Comparison of ENCODE assay signal across 8 mouse cellular contexts in genomic region chr11:78887102-78887971, GRCm38 (mm10). TPM values are rescaled to one million over a fixed set of nuclear protein-coding genes. Genes with fewer than 3 reads are reported as not detected.
A peak's percentile ranks its signal among the peaks of the same experiment; 100 is the strongest.
DNase-seq lines count a peak whose midpoint lies in the region; ATAC-seq lines count a peak whose summit lies in the region.

No protein-coding gene starts in this region.

- peak overlapping the region; percentile 70 for H3K27ac ChIP-seq in hindbrain, embryonic 11.5 days (ENCODE audit: low read depth, low read length)

- no peaks in the 10 kb centered on the region for H3K27me3 ChIP-seq in hindbrain, embryonic 11.5 days (ENCODE audit: control insufficient read depth, insufficient read depth, low read length)

- H3K4me2 ChIP-seq in hindbrain, embryonic 11.5 days (replicated peaks; ENCODE audit: low read depth, low read length), result 0 out of 2 replicates have a peak overlapping the region, but pooled peaks have one; percentile 14

- peak; percentile 98 for DNase-seq in adipocyte (ENCODE audit: low spot score)
- peak; percentile 88 to 91 for DNase-seq in cerebellum, postnatal 10 days
- peak; percentile 73 to 79 for DNase-seq in frontal cortex, postnatal 14 days (ENCODE audit: low spot score in 2 of 2)
- peak; percentile 58 for DNase-seq in hindbrain, embryonic 11.5 days (ENCODE audit: low spot score)
- DNase-seq in layer of hippocampus, postnatal 14 days (ENCODE audit: low spot score in 2 of 2), result peak; percentile 83 to 94
- peak; percentile 76 to 86 for DNase-seq in lung, postnatal 4 days
- peak; percentile 52 for DNase-seq in retina, embryonic 14.5 days (ENCODE audit: low spot score)
- DNase-seq in urinary bladder, postnatal 36 days (ENCODE audit: low spot score in 2 of 2), result peak; percentile 50 to 78

- H3K4me3 ChIP-seq in hindbrain, embryonic 11.5 days (ENCODE audit: low read depth, low read length), result no peak overlapping the region

- H3K4me1 ChIP-seq in hindbrain, embryonic 11.5 days (replicated peaks; ENCODE audit: control insufficient read depth, insufficient read depth, low read length), result 0 out of 2 replicates have a peak, but pooled peaks cover 5% of the 10 kb centered on the region

- peak; percentile 53 for ATAC-seq in hindbrain, embryonic 11.5 days (ENCODE audit: low FRiP score)

- H3K36me3 ChIP-seq in hindbrain, embryonic 11.5 days (ENCODE audit: control insufficient read depth, insufficient read depth, low read length), result no peaks in the 10 kb centered on the region

- H3K9me3 ChIP-seq in hindbrain, embryonic 11.5 days (ENCODE audit: control insufficient read depth, low read length), result no peaks in the 10 kb centered on the region

- 25% methylated on average over 9 of the region's 9 CpGs for WGBS in hindbrain, embryonic 11.5 days

- H3K9ac ChIP-seq in hindbrain, embryonic 11.5 days (ENCODE audit: low read depth, low read length), result 0 out of 2 replicates have a peak overlapping the region, but pooled peaks have one; percentile 24

RNA-seq across cellular contexts. Expression of gene Nos2, which starts 33.2 kb away (rescaled TPM):
- polyA plus RNA-seq in hindbrain, embryonic 11.5 days (2014; fragmentation: Nextera tagmentation; extraction: Ambion mirVana), result 0.42 and 0.80 TPM in 2 replicates
- total RNA-seq in layer of hippocampus, postnatal 14 days (2021), result 1 to 10 TPM; 1.4 to 2.0 TPM
